Mouse (Mus musculus): ENCODE results near the gene Ppp1r14a.

Ppp1r14a gene

GRCm38 (mm10) chr7:29279261-29279660, 9.8 kb upstream of the Ppp1r14a start:
- DNase-seq (ENCODE audit: low spot score in 2 of 2): no peak

- DNase-seq (ENCODE audit: low spot score in 2 of 2): no peak
Measured at GRCm38 (mm10) chr7:29279924-29280323, 9.2 kb upstream of the Ppp1r14a start.

DNA sequence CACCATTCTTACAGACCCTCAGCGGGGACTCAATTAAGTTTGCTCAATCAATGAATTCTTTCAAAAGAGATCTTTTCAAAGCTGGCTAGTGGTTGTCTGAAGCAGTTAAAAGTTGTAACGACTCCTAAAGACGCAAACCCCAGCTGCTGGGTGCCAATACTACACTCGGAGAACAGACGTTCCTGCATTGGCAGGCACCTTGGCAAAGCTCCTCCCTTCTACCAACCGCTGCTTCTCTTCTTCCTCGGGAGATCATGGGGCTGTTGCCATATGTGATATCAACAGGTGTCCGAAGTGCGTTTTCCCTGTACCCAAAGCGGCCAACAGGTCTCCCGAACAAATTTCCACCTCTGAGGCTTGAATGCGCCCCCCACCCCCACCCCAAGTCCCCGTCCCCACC, 8.3 kb upstream of the Ppp1r14a start:
- no peak for DNase-seq (ENCODE audit: low spot score in 2 of 2)

DNA sequence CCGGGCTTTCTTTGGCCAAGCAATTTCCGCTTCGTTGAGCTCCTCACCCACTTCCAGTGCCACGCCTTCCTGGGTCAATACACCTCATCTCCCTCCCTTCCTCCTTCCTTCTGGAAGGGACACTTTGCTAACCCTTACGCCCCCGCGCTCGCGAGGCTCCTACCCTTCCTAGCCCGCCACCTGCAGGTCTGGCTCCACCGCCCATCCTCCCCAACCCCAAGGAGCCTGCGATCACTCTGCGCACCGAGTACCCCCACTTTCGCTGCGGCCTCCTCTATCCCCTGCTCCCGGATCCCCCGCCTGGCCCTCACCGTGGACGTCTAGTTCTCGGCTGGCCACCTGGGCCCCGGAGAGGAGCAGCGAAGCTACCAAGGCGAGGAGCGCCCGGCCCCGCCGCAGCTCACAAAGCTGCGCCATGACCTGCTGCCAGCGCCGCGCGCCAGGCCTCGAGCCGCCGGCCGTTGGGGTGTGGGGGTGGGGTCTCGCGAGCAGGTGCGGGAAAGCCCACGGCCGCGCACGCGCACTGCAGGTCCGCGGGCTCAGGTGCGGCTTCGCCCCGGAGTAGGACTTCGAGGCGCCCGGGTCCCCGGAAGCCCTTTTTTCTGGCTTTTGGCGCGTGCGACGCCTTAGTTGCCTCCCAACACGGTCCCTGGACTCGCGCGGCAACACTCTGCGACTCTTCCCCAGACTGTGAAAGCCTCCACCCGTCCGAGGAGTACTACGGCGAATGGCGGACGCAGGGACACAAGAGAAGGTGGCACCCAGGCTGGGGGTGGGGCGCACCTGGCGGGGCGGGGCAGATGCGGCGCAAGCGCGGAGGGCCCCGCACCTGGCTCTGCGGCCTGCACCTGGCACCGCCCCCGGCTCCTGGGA, 7.7 kb upstream of the Ppp1r14a start, which contains the start of gene Spint2:
Gene Spint2, minus strand, starts transcription at position 712 of the 873 bp plus-strand sequence.
- DNase-seq (ENCODE audit: low spot score in 2 of 2): no peak

DNA sequence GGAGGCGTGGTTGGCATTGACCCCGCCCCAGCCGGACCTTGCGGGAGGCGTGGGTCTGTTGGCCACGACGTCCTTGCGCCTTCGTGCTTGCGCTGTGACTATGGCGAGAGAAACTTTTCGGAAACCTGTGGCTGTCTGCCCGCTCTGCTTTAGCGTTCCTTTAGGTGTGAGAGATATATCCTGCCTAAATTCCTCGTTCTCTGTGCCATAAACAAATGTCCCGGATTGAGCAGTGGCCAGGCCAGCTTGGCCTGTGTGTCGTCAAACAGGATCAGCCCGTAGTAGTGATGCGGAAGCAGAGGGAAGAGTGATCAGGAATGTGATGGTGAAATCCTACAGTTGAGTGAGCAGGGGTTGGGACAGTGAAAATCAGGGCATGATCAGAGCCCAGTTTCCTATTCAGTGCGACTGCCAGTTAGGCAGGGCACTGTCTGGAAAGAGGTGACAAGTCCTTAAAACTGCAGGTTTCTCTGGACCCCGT, 7.0 kb upstream of the Ppp1r14a start:
- DNase-seq (ENCODE audit: low spot score in 2 of 2): no peak

DNA sequence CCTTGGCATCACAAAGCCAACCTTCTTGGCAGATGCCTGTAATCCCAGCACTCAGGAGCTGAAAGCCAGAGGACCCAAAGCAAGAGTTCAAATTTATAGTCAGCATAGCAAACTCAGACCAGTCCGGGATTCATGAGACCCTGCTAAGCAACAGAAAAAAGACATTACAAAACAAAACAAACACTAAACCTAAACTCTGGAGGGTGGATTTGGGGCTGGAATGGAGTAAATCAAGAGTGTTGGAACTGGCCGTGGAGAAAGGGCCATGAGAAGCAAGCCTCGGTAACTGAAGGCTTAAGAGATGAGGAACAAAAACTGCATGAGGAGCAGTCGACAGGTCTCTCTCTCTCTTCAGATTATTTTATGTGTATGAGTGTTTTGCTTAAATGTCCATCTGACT, 5.2 kb upstream of the Ppp1r14a start:
- no peak for DNase-seq (ENCODE audit: low spot score in 2 of 2)

DNA sequence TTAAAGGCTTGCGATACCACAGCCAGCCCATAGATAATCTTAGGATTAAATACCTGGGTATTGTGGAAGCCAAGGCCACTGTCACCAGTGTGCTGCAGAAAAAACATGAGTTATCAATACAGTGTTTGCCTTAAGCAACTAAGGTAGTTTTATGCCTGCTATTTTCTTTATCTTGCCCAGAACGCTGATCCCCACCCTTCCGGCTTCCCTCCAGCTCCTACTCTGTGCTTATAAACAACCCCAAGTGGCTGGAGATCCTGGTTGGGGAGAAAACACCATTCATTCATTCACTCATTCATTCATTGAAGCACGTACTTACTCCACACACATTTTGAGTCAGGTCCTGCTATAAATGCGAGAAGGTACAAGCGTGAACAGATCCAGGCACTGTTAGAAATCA, 4.6 kb upstream of the Ppp1r14a start:
- no peak for DNase-seq (ENCODE audit: low spot score in 2 of 2)

- DNase-seq (ENCODE audit: low spot score in 2 of 2): no peak
Measured at GRCm38 (mm10) chr7:29287481-29287880, 1.6 kb upstream of the Ppp1r14a start.

DNA sequence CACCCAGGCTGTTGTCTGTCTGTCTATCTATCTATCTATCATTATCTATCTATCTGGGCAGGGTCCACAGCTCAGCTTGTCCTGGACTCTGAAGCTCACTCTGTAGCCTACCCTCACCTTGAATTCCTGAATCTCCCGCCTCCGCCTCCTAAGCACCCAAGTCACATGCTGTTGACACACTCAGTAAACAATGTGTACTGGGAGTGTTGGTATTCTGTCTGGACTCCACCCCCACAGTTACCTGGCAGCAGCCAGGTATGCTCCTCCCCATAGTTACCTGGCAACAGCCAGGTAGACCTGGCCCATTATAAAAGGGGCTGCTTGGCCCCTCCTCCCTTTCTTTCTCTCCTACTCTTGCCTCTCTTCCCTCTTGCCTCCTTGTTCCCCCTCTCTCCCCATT, 1.0 kb upstream of the Ppp1r14a start:
- DNase-seq (ENCODE audit: low spot score in 2 of 2): no peak

DNA sequence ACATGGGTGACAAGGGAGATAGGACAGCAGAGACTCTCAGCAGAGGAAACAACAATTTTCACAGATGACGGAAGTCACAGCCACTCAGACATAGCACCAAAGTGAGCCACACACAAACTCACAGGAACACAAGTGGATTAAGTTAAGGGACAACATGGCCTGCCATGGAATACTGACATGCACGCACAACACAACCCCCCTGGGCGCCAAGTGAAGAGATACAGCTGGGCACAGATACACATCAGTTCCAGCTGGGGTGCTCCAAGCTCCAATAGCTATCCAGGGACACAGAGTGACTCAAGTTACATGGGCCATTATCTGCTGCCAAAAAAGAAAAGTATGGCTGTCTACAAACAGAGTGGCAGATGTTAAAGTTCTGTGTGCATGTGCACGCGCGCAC, 748 bp downstream of the Ppp1r14a start:
- DNase-seq (ENCODE audit: low spot score in 2 of 2): no peak

DNA sequence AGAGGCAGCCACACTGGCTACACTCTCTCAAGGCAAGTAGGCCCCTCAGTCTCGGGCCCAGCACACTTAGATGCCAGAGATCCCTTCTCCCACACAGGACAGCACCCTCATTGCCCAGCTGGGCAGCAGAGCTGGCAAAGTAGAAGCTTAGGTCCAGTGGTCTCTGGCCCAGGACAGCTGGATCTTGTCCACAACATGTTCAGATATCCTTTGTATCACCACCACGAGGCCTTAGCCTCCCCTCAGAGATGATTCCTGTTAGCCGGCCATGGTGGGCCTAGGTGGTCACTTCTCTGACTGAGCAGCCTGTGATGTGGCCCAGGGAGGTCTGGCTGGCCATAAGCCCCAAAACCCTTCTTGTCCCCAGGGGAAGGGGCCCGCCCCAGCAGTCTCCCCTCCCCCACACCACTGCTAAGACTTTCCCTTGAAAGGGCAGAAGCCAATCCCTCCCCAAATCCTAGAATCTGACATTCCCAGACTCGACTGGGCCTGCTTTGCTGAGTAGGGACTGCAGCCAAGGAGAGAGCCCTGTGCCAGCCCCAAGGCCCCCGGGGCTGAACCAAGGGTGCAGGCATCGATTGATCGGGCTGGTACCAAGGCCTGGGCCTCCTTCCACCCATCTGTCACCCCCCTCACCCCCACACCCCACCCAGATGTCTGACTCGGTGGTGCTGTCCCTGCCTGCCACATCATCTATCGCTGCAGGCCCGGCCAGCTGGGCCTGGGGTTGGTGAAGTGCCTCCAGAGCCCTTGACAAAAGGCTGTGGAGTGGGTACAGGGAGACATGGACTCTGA, 1.8 kb downstream of the Ppp1r14a start:
- no peak for DNase-seq (ENCODE audit: low spot score in 2 of 2)

DNA sequence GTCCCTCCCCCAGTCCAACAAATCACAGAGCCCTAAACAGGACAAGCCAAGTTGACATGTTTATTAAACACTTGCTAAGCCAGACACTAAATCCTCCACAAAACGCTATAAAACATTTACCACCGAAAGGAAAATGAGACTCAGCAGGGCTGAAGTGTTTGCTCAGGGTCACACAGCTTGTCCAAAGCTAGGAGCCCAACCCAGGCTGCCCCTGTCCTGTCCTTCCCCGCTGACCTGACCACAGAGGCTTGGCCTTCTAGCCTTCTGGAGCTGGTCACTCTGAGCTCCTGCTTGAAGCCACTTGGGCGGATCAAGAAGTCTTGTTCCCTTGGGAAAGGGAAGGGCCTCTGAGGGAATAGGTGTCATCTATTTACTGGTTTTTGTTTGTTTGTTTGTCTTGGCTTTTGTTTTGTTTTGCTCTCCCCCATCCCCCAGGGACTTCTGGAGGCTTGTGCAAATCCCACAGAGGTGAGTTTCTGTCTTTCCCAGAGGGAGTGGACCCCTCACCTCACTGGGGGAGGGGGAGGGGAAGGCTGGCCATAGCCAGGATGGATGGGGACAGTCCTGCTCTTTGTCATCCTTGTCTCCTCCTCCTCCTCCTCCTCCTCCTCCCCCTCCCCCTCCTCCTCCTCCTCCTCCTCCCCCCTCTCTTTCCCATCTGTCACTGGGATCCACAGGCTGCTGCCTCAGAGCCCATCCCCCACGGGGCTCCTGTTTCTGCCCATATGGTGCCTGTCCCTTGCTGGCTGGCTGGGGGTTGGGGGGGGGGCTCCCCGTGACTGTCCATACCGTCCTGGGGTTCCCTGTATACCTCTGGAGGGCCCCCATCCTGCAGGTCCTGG, 2.7 kb downstream of the Ppp1r14a start:
- DNase-seq (ENCODE audit: low spot score in 2 of 2): no peak

- peak; percentile 71 to 79 for DNase-seq (ENCODE audit: low spot score in 2 of 2)
Measured at GRCm38 (mm10) chr7:29292458-29293098, 3.5 kb downstream of the Ppp1r14a start.

DNA sequence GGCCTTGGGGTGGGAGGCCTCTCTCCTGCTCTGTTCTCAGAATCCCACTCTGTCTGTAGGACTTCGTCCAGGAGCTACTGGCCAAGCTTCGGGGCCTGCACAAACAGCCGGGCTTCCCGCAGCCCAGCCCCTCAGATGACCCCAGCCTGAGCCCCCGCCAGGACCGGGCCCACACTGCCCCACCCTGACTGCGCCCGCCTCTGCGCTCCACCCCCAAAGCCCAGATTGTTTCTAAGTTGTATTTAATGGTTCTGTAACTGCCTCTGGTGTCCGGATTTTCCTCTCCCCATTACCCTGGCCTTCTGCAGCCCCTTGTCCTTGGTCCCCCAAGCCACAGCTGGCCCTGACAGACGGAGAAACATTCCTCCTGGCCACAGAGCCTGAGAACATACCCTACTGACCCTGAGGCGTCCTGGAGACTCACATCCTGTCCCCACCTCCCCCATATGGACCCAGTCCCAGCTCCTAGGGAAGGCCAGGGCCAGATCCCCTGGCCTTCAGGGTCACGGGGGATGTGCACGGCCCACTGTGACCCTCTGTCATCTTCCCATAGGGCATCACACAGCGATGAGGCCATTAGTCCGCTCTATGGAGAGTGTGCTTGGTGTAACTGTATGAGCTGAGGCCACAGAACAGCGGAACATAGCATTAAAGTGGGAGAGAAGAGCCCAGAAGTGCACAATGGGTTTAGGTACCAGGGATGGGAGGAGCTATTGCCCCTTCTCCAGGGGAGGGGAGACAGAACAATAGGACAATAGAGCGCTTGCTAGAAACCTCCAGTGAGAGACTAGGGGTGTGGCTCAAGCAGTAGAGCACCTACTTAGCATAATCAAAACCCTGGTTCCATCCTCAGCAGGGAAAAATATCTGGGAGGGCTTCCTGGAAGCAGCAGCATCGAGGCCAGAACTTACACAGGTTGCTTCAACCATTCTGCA, 4.3 kb downstream of the Ppp1r14a start:
- peak; percentile 60 to 77 for DNase-seq (ENCODE audit: low spot score in 2 of 2)

- no peak for DNase-seq (ENCODE audit: low spot score in 2 of 2)
Measured at GRCm38 (mm10) chr7:29294111-29294761, 5.1 kb downstream of the Ppp1r14a start.

DNA sequence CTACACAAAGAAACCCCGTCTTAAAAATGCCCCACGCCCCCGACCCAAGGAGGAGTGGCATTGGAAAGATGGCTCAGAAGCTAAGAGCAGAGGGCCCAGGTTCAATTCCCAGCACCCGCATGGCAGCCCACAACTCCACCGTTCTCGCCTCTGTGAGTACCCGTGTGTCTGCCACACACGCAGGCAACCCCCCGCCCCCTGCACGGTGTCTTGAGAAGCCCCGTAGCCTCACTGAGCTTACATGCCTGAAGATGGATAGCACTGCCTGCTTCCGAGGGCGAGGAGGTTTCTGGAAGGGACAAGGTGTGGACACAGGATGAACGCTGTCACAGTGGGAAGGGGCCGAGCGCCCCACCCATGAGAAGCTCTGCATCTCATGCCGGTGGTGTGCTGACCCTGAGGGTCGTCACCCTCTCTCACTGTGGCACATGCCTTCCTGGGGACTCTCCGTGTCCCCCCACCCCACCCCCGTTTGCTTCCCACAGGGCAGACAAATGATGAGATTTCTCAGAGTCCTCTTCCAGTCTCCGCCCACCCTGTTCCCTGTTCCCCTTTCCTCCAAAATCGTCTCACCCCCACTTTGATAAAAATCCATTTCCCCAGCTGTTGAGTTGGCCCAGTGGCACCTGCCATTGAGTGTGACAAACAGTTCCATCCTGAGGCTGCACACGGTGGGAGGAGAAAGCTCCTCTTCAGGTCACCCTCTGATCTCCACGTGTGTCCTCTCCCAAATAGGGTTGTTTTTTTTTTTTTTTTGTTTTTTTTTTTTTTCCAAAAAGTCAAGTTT, 6.9 kb downstream of the Ppp1r14a start:
- DNase-seq (ENCODE audit: low spot score in 2 of 2): no peak

DNA sequence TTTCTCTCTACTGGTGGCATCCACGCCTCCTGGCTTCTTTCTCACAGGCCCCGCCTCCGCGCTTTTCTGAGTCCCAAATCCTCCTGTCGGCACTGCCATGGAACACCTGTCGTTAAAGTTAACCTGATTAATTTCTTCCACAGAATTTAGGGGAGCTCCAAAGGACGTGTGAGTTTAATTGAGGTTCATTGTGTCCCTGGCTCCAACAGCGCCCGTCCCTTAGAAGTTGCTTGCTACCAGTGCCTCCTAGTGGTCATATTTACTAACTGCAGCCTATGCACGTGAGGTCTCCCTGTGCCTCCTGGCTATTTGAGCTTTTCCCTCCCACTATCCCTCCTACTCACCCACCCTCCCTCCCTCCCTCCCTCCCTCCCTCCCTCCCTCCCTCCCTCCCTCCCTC, 7.9 kb downstream of the Ppp1r14a start:
- DNase-seq (ENCODE audit: low spot score in 2 of 2): peak; percentile 69 to 76

- DNase-seq (ENCODE audit: low spot score in 2 of 2): peak in 1 of 2 experiments; percentile 56
Measured at GRCm38 (mm10) chr7:29301127-29301566, 12.0 kb downstream of the Ppp1r14a start.

DNA sequence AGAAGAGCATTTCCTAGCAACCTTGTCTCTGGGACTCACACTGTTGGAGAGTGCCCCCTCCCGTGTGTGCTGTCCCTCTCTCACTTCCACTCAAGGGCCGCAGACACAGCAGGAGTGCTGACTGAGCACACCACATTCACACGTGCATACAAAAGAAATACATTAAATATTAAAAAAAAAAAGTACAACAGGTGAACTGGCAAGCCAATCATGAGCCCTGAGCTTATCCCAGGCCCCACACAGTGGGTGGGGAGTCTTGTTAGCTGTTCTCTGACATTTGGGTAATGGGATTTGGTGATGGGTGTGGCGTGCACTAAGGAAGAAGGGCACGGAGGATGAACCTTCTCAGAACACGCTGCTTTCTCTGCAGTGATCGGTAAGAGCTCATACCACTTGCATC, 13.5 kb downstream of the Ppp1r14a start:
- no peak for DNase-seq (ENCODE audit: low spot score in 2 of 2)
